Mouse (Mus musculus) embryonic fibroblast, embryonic 13.5 days (primary cell): ENCODE results near the gene Rfc5. TPM values are rescaled to one million over a fixed set of nuclear protein-coding genes. Genes with fewer than 3 reads are reported as not detected.
"Not testable (repeated sequence)": the region's sequence is repeated elsewhere in the genome, so short reads cannot be mapped to it uniquely, and the experiment has no call there.

Experiments
- H3K27ac ChIP-seq: 2 replicates; pipeline ENCODE4 v1.5.1; 2012; ENCODE audit warnings: low read length, control low read depth, inconsistent platforms; ENCODE audit not compliant: insufficient read depth
- H3K4me1 ChIP-seq: 2 replicates; pipeline ENCODE4 v1.6.1; 2011; ENCODE audit warnings: low read length; ENCODE audit not compliant: control insufficient read depth, insufficient read depth
- H3K4me3 ChIP-seq: 2 replicates; pipeline ENCODE4 v1.5.1; 2011; ENCODE audit warnings: mild to moderate bottlenecking, control low read depth, low read length; ENCODE audit not compliant: insufficient read depth
- CTCF ChIP-seq: IDR thresholded peaks from 2 replicates; pipeline ENCODE4 v1.5.1; 2011; ENCODE audit warnings: mild to moderate bottlenecking, control low read depth, low read length, moderate library complexity, borderline replicate concordance; ENCODE audit not compliant: insufficient read depth
- POLR2A ChIP-seq: IDR thresholded peaks from 2 replicates; pipeline ENCODE4 v1.6.1; 2011; ENCODE audit warnings: low read depth, mild to moderate bottlenecking, control low read depth, low read length, moderate library complexity
- polyA plus RNA-seq: library from polyadenylated mRNA; stranded (reverse); fragments of >200 nt; gene quantifications from 2 replicates; pipeline ENCODE4 v1.2.4, GENCODE M21; 2011; ENCODE audit warnings: low read depth; ENCODE audit not compliant: missing spikeins, insufficient read length

The Rfc5 gene
- polyA plus RNA-seq, 1 experiment = 51.0 TPM

- Histone ChIP-seq H3K4me1 (no peaks in the 10 kb centered on the region), H3K4me3 (no peak overlapping the region), H3K27ac (no peak overlapping the region)
- TF ChIP-seq CTCF = no peak
- no peak for TF ChIP-seq POLR2A
Measured at GRCm38 (mm10) chr5:117347838-117348237, 41.0 kb downstream of the Rfc5 start.

DNA sequence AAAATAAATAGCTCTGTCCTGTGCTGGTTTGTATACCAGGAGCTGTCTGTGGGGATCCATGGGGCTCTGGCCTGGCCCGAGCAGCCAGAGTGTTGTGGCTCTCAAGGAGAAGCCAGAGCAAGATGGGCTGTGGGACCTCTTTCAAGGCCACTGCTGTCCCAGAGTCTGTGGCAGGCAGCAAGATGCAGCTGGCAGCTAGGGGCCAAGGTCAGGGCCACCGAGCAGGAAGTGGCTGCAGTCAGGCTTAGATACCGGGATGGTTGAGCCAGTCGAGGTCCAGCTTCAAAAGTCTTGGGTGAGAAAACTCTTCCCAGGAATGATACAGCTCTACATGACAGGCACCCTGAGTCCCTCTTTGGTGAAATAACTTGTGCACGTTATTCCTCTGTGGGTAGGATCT is 41.8 kb downstream of the Rfc5 start:
- TF ChIP-seq CTCF (no peak), POLR2A (no peak)
- Histone ChIP-seq H3K4me3 (no peak overlapping the region), H3K27ac (no peak overlapping the region), H3K4me1 (no peaks in the 10 kb centered on the region)

DNA sequence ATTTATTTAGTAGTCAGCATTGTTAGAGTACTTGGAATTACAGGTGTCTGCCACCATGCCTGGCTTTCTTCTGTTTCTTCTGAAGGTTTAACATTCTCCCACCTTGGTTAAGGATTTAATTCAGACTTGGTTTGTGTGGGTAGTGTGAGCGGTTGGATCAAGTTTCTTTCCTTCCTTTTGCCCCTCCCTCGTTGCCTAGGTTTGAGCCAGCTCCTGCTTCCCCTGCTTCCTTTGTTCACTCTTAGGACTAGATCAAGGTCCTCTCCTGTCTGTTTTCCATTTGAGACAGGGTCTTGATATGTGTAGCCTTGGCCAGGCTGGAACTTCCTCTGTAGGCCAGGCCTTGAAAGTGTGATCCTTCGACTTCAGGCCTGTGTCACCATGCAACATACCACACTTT is 42.6 kb downstream of the Rfc5 start:
- Histone ChIP-seq H3K4me3 (no peak overlapping the region), H3K27ac (no peak overlapping the region), H3K4me1 (no peaks in the 10 kb centered on the region)
- no peak for TF ChIP-seq POLR2A
- no peak for TF ChIP-seq CTCF

DNA sequence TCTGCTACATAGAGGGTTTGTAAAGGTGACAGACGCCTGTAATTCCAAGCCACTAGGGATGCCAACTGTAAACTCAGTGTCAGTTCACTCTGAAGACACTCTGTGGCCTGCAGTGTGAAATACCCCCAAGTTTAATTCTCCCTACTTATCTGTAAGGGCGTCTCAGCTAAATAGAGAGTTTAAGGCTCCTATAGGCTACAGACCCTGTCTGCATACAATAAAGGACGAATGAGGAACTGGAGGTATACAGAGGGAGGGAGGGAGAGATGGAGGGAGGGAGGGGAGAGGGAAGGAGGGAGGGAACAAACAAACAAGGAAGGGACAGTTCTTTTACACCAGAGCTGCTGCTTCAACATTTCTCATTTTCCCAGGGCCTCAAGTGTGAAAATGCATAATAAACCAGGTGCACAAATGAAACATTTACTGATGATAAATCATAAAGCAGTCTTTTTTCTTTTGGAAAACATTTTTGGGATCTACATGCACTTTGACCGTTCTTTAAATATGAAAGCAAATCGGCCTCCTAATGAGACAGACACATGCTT is 43.3 kb downstream of the Rfc5 start:
- H3K4me3 ChIP-seq = no peak overlapping the region
- H3K4me1 ChIP-seq = no peaks in the 10 kb centered on the region
- no peak overlapping the region for H3K27ac ChIP-seq
- TF ChIP-seq CTCF (no peak), POLR2A (no peak)

DNA sequence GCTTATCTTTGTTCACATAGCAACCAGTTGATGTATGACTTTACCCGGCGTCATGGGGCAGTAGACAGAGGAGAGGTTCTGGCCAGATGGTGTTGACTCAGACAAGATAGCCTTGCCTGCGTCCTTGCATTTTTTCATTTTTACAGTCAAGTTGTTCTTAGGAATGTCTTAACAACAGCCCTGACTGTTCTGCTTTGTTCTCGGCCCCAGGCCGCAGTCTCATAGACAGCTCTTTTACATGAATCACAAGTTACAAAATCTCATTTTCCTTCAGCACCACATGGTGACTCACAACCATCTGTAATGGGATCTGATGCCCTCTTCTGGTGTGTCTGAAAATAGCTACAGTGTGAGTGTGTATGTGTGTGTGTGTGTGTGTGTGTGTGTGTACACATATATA is 44.4 kb downstream of the Rfc5 start:
- H3K27ac ChIP-seq, H3K4me1 ChIP-seq, H3K4me3 ChIP-seq: not testable (repeated sequence)

DNA sequence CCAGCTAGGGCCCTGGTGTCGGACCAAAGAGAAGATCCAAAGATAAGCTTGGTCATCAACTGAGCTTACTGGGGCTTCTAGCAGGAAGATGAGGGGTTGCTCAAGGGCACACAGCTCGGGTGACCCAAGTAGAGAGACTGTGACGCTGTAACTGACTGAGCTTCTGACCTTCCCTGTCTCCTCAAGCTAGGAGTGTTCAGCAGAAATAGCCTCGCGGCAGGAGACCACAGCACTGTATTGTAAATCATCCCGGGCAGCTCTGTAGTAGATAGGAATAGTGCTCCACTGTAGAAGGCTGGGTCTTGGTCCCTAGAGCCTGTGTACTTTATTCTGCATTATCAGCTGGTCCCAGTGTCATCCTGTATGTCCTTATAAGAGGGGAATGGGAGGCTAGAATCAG is 47.0 kb downstream of the Rfc5 start:
- Histone ChIP-seq H3K4me3 (no peak overlapping the region), H3K27ac (no peak overlapping the region), H3K4me1 (no peaks in the 10 kb centered on the region)
- TF ChIP-seq CTCF = no peak
- TF ChIP-seq POLR2A = no peak

DNA sequence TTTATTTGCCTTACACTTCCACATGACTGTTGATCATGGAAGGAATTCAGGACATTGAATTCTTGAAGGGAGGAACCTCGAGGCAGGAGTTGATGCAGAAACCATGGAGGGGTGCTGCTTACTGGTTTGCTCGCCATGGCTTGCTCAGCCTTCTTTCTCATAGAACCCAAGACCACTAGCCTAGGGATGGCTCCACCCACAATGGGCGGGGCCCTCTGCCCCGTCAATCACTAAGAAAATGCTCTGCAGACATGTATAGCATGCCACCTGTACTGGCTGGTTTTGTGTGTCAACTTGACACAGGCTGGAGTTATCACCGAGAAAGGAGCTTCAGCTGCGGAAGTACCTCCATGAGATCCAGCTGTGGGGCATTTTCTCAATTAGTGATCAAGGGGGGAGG is 48.8 kb downstream of the Rfc5 start:
- TF ChIP-seq POLR2A (no peak), CTCF (no peak)
- Histone ChIP-seq H3K4me1 (no peaks in the 10 kb centered on the region), H3K27ac (no peak overlapping the region), H3K4me3 (no peak overlapping the region)

DNA sequence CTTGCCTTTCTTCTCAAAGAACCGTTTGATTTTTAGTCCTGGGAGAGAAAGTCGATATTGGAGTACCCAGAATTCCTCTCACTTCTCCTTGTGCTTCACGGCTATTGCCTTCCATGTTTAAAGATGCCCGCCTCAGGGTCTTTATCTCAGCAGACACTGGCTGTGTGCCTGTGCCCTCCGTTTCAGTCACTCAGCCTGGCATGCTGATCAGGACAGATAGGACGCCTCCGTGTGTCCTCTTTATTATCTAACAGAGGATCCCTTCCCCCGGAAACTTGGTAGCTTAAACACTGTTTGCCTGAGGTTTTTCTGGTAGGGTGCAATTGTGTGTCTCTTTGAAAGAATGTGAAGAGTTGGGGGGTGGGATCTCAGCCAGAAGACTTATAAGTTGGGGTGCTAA is 50.3 kb downstream of the Rfc5 start:
- Histone ChIP-seq H3K27ac (no peak overlapping the region), H3K4me3 (no peak overlapping the region)
- TF ChIP-seq CTCF (no peak), POLR2A (no peak)

DNA sequence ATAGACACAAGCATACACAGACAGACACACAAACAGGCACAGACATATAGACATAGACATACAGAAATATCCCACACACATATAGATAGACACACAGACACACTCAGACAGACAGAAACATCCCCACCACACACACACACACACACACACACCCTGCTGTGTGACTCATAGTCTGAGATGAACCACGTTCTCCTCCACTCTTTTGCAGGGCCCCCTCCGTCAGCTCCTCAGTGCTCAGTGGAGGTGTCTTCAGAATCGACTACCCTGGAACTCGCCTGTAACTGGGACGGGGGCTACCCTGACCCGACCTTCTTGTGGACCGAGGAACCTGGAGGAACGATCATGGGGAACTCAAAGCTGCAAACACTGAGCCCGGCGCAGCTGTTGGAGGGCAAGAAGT is 50.8 kb downstream of the Rfc5 start:
- TF ChIP-seq CTCF (no peak), POLR2A (no peak)
- H3K4me3 ChIP-seq = no peak overlapping the region
- no peak overlapping the region for H3K27ac ChIP-seq
- H3K4me1 ChIP-seq = no peaks in the 10 kb centered on the region

More for the DNA sequence above, 50.3 kb downstream of the Rfc5 start:
- H3K4me1 ChIP-seq = no peaks in the 10 kb centered on the region

GRCm38 (mm10) chr5:117330457-117330856 is 58.4 kb downstream of the Rfc5 start:
- no peak overlapping the region for H3K4me3 ChIP-seq
- no peaks in the 10 kb centered on the region for H3K4me1 ChIP-seq
- TF ChIP-seq CTCF (no peak), POLR2A (no peak)
- H3K27ac ChIP-seq = no peak overlapping the region

Other genes starting within 250 kb of the Rfc5 start
- gene Pebp1, start 101.4 kb downstream of the Rfc5 start, polyA plus RNA-seq = 275 and 281 TPM in 2 replicates
- gene Vsig10, start 70.0 kb downstream of the Rfc5 start, polyA plus RNA-seq = 7.5 and 9.3 TPM in 2 replicates
- gene Wsb2, start 31.7 kb downstream of the Rfc5 start, polyA plus RNA-seq = 109 and 138 TPM in 2 replicates
- not detected in 2 replicates for gene Ksr2, start 25.0 kb upstream of the Rfc5 start, polyA plus RNA-seq